Mouse (Mus musculus) kidney, adult 2 months (tissue): ENCODE results near the gene Tuba3a.

Source experiments
- CTCF ChIP-seq: fragments of 200-500 bp; conservative IDR thresholded peaks from 2 replicates; pipeline ENCODE4 v1.5.1; 2011; ENCODE audit warnings: low read depth, mild to moderate bottlenecking, control low read depth, low read length, moderate library complexity, mixed read lengths; ENCODE audit not compliant: insufficient read depth, insufficient read length
- POLR2A ChIP-seq: fragments of 200-500 bp; IDR thresholded peaks from one replicate; pipeline ENCODE4 v1.6.1; 2011; ENCODE audit warnings: low read depth, low read length, control low read depth

GRCm38 (mm10) chr6:125284250-125284649 lies 1.6 kb downstream of the Tuba3a start:
- TF ChIP-seq POLR2A (no peak), CTCF (peak; percentile 36; the same call in 1 of the 2 replicates)
